Mouse (Mus musculus) adrenal gland, adult 8-10 months (tissue): ENCODE measurements around the gene St3gal4. TPM values are rescaled to one million over a fixed set of nuclear protein-coding genes. Genes with fewer than 3 reads are reported as not detected.
A peak's percentile ranks its signal among the peaks of the same experiment; 100 is the strongest.

Experiments
- DNase-seq: peaks from one replicate; pipeline ENCODE4 v3.0.0; 2022
- total RNA-seq, 4 experiments: library from RNA; stranded (reverse); gene quantifications; 2 replicates each; pipeline ENCODE4 v1.2.4; 2022

The St3gal4 gene
- total RNA-seq, 4 experiments from 2014 or later: 32.8 to 55.5 (median 44.3) TPM

DNA sequence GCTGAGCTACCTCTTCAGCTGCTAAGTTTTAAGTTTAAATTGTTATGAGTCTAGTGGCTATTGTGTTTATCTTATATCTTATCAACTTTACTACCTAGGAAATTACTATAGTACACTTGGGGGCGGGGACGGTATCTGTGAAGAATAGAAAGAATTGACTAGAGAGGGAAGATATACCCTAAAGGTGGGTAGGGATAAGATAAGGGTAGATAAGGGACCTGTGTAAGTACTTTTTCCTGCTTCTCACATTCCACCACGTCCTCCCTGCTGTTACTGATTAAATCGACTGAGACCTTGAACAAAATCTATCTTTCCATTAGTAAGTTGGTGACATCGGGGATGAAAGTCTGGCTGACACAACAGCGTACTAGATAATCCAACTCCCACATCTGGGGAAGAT is 70.6 kb downstream of the St3gal4 start:
- DNase-seq: no peak

DNA sequence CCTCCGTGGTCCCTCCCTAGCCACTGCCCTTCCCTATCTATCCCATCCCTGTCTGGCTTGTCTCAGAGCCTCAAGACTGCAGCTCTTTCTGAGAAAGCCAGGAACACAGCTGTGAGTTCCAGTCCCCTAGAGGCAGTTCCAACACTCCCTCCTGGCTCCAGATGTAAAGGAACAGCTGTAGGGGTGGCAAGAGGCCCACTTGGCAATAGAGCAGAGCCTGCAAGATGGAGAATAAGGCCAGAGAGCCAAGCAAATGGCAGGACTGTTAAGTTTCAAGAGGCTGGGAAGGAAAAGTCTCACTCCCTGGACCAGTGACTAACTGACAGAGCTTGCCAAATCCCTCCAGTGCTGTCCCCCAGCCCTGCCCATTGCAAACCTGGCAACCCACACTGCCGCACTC is 73.3 kb downstream of the St3gal4 start:
- DNase-seq: no peak

DNA sequence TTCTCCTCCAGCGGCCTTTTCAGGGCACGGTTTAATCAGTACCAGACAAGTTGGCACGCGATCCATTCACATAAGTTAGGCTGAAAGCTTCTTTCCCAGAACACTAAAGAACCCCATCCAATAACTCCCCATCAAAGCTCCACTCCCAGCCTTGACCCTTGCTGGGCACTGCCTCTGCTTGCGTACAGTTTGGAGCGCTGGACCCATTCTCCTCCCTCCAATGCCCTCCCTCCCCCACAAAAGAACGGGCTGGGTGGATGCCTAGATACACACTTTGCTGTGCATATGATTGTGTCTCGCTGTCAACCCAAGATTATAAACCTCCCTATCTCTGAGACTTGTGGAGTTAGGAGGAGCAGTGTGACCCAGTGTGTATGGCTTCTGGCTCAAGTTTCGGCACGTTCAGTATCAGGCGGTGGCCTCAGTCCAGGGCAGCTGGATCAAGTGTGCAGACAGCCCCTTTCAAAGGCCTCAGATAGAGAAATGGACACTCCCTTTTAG is 74.0 kb downstream of the St3gal4 start:
- peak; percentile 70 for DNase-seq

DNA sequence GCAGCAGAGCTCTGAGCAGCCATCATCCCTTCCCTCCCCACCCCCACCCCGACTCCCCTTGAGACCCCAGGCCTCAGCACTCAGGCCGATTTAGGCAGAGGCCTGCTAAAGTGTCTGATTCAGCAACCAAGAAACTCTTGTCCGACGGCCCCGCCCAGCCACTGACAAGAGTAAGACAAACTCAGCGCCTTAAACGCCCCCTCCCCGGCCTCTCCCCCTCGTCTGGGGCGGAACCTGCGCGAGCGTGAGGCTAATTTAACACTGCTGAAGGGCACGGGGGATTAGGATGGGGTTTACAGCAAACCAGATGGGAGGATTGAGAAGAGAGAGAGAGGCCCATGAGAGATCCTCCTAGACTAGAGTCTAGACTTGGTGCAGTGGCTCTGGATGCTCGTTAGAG is 74.6 kb downstream of the St3gal4 start:
- DNase-seq: no peak

DNA sequence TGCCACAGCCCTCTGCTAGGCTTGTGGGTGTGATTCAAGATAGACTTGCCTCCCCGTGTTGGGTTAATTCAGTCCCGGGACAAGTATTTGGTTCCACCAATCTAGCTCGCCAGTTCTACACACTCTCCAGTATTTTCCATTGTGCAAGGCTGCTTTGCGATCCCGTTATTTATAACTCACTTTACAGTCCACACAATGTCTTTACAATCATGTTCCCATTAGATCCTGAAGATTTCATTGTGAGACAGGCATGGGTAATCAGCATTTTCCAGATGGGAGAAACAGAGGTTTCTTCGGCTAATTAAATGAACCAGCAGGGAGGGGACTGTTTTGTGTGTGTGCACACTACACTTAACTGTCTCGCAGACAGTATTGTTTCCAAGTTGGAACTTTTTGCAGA is 75.4 kb downstream of the St3gal4 start:
- DNase-seq: no peak

DNA sequence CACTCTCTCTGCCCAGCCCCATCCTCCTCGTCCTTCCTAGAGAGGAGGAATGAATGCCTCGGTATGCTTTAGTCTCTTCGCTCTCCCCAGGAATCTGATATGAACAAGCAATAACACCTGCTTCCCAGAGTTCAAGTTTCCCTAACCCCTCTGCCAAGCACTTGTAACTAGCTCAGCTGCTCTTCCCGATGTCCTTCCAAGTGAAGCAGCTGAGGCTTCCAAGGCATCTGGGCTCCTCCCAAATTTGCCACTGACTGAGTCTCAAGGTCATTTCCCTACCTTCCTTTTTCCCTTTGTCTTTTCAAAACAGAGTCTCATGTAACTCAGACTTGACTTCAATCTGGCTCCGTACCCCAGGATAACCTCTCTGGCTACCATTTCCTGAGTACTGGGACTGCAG is 77.6 kb downstream of the St3gal4 start:
- no peak for DNase-seq

DNA sequence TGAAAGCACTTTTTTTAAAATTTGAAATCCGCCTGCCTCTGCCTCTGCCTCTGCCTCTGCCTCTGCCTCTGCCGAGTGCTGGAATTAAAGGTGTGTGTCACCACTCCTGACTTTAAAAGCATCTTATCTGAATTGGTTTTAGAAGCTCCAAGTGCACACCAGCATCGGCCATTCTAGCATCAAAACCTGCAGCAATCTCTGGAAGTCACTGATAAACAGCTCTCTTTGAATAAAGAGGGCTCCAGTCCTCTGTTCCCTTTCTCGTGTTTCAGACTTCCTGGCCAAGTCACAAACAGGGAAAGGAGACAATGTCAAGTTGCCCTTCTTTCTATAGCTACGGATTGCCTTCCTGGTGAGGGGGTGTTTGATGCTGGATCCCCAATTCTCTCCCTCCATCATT is 79.2 kb downstream of the St3gal4 start:
- DNase-seq: no peak

DNA sequence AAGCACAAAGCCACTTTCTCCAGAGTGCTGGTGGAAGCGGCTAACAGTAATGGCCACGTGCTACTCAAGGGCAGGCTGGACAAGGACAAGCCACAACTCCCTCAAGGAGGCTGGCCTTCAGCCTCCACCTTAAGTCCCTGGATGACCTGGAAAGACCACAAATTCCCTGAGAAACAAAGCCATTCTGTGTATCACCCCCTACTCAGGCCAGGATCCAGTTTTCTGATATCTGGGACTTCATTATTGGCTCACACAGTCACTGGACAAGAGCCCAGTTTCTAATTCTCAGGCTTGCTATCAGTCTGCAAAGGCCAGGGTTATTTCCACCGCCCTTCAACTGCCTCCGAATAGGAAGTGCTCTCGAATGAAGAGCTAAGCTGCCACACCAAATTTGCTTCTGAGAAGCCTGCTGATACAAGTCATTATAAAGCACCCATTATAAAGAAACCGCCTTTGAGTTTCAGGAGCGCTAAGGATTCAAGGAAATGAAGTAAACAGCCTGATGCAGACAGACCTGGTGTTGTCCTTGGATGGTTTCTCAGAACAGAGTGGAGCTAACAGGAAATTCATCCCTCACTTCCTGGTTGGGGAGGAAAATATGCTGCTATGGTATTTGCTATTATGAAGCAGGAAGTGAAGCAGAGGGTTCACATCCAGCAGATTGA is 80.0 kb downstream of the St3gal4 start:
- peak; percentile 74 for DNase-seq

DNA sequence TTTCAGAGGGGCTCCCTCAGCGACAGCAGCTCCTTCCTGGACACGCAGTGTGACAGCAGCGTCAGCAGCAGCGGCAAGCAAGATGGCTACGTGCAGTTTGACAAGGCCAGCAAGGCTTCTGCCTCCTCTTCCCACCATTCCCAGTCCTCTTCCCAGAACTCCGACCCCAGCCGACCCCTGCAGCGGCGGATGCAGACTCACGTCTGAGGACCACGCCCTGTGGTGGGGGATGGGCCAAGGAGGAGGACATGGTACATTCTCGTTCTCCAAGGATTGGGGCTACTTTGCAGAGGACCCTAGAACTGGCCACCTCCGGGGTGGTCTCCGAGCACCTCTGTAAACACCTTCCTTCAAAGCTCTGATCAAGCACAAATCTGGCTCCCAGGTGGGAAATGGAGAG is 84.0 kb downstream of the St3gal4 start:
- no peak for DNase-seq

DNA sequence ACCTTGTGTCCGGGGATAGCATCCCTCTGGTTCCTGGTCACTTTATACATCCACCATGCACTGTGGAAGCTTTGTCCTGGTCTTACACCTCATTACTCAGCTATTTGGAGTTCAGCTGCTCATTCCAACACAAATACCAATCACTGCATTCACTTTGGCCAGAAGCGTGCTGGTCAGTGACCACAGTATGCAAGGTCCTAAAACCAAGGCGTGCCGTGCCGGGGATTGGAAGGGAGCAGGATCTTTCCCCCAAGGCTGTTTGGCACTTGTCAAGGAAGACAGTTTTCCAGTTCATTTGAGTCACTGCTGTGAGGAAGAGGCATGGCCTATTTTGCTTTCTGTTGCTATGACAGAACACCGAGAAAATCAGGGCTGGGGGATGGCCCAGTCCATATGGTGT is 86.6 kb downstream of the St3gal4 start:
- DNase-seq: no peak

DNA sequence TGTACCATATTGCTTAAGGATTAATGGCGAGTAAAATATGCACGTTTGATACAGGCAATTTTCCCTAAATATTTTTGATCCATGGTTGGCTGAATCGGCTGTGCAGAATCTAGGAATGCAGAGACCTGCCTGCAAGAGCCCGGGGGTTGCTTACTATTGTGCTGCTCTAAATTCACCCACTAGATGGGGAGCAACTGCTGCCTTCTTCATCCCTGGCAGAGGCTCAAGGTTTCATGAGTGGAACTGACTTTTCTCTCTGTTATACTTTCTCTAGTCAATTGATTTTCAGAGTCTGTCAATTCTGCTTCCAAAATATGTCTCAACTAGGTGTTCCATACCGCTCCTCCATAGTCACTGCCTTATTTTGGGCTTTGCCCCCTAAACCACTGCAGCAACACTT is 88.2 kb downstream of the St3gal4 start:
- DNase-seq: no peak

DNA sequence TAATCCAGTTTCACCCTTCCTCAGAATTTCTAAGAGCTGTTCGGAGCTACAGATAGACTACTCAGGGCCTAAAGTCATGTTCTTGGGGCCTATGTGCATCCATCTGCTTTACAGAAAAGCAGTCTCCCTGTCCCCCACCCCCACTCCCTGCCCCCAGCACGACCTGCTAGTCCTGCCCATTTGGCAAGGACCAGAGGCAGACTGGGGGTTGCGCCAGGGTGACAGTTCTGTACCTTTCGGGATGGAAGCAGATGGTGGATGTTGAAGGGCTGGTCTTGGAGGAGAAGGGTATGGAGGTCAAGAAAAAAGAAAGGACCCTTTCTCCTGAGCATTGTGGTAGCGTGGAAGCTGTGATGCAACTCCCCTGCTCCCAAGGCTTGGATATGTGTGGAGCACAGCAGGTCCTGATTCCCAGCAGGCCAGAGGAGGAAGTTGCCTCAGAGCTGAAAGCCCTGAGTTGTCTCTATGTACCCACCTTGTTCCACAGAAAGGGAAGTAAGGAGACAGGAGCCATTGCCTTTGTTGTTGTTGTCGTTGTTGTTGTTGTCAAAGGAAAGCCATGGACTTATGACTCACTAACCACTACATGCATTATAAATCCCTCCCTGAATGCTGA is 91.6 kb downstream of the St3gal4 start:
- DNase-seq: no peak

DNA sequence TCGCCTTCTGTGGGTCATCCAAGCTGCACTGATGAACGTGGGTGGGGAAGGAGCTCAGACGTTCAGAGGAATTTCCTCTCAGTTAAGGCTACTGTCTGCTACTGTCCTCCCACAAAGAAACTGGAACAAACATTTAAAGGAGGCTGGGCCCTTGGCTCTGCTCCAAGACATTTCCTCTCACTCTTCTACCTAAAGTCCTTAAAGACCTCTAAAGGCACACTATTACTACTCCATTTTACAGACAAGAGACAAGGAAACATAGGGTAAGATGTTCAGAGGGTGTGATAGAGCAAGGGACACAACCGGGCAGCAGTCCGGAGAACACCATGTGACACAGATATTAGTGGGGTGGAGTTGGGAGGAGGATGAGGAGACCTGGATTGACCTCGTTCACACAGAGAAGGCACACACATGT is 92.2 kb downstream of the St3gal4 start:
- no peak for DNase-seq

DNA sequence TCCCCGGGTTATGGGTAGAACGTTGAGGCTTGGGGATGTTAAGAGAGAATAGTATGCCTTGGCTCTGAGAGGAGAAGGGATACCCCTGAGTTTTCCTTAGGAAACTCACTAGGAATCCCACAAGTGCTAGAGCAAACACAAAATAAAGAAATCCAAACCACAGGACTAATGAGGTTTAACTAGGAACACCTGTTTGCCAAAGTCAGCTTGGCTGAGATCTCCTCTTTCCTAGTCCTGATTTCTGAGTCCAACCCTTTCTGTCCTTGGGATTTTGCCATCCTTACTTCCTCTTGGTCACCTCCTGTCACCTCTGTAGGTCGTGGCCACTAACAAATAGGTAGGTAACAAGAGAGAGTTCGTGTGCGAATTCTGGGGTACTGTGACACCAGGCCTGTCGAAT is 92.8 kb downstream of the St3gal4 start:
- DNase-seq: no peak

DNA sequence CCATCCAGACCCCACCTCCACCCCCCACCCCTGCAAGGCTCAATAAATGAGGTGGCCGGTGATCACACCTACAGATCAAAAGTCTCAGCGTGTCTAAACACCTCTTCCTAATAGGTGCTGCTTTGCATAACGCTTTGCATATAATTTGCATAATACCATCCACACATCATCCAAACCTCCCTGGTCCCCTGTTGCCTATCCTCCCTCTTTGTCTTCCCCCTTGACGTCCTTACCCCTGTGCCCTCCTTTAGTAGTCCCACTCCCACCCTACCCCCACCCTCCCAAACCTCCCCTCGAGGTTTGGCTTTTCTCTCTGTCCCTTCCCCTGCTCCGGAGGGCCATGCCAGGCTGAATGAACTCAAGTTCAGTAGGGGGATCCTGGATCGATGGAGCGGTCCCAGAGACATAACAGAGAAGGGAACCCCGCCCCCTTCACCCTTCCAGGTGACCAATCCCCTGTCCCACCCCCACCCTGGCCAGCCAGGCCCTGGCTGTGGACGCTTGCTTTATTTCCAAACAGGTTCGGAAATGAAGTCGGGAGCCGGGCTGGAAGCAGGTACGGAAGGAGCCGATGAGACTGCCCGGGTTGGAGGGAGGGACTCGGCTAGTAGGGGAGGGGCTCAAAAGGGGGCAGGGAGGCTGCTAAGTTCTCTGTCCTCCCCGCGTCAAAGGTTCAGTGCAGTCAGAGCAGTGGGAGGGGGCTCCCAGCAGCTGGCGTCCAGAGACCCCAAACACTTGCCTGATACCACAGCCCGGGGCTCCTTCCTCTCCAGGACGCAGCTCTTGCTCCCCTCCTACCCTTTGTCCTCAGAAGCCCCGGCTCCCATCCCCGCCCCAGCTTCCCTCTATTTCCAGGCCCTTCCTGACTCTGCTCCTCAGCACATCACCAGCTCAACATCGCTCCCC is 94.2 kb downstream of the St3gal4 start:
- DNase-seq: no peak

DNA sequence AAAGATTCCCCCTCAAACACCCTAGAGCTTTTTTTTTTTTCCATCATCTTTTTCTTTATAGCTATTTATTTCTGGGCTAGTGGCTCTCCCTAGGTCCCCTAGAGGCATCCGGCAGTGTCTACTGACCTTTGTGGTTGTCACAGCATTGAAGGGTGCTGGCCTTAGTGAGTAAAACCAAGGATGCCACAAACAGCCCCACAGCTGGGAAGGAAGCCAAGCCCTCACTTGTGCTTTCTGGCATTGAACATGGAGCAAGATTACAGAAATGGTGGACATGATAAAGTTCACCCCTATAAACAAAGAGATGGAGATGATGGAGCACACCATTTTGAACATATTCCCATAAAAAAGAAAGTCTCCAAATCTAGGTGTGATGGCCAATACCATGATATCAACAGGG is 97.3 kb downstream of the St3gal4 start:
- no peak for DNase-seq

DNA sequence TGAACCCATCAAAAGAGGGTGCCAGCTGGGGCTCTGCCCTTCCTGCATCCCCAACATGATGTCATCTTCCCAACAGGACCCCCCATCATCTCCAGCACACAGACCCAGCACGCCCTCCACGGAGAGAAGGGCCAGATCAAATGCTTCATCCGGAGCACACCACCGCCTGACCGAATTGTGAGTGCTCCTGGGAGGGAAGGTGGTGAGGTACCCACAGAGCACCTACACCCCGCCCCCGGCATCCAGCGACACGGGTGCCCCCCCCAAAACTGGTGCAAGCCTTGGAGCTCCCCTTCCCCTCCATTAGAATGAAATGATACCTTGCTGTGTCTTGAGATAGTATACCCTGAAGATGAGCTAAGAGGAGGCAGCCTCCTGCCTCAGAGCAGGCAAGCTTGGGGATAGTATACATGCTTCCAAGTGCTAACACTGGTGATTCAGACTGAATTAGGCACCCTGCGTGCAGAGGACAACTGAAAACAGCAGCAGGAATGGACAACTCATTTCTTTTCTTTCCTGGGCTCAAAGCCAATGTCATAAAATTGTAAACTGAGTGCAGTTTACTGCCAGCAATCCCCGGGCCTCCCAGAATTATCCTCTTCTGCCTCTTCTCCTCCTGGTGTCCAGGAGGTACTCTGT is 98.9 kb downstream of the St3gal4 start:
- DNase-seq: no peak

DNA sequence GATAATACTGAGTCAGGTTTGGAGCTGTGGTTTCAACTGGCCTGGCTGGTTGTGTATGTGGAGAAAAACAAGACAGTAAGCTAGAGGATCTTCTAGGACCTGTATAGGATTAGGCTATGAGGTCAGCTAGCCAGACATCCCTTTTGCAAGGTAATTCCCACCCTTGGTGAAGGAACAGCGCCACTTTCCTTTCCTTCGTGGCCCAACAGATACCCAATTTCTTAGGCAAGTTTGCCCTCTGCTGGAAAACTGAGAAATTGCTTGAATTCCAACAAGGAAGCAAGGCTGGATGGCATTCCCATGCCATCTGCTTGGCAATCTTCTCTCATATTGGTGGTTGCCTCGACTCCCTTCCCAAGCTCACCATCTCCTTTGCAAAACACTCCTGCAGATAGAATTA is 99.7 kb downstream of the St3gal4 start:
- no peak for DNase-seq

DNA sequence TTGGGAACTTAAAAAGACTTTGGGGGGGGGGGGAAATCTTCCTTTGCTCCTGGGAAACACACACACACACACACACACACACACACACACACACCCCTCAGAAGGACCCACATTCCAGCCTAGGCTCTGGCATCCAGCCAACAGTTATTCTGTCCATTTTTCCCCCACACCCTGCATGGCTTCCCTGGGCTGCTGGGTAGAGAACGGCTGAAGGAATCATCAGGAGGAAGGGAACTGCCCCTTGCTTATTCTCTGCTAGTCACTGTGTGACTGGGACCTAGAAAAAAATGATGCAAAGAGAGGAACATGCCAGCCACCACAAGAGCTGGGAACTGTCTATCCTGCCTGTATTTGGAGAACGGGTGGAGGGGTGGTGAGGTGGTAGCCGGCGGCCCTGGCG is 101.0 kb downstream of the St3gal4 start:
- DNase-seq: no peak

DNA sequence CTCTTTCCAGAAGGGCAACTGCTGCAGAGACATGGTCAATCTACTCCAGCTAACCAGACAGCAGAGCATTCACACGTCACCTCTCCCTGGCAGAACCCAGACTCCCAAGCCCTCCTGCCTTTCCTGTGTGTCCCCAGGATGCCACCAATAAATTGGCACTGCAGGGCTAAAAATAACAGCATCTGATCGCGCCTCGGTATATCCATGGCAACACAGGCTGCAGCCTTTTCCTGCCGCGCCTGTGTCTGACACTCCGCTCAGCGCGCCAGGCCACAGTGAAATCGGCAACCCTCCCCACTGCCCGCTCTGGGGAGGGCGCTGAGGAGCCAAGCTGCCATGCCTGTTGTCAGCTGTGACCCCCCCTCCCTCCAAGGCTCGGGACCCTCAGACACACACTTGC is 101.5 kb downstream of the St3gal4 start:
- DNase-seq: no peak

DNA sequence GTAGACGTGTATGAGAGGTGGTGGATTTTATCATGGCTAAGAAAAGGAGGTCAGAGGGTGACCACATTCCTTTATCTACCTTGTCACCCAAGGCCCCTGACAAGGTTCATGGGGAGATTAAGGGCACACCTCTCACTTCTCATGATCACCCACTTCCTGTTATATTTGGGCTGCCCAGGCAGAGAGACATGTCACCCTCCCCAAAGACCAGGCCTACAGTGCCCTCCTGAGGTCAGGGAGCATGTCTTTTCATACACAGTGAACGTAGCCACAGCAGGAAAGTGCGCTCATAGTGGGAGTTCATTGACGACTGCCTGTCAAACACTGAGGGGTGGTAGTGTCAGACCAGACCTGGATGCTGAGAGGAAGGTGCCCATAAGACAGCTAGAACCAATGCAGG is 102.3 kb downstream of the St3gal4 start:
- DNase-seq: no peak

DNA sequence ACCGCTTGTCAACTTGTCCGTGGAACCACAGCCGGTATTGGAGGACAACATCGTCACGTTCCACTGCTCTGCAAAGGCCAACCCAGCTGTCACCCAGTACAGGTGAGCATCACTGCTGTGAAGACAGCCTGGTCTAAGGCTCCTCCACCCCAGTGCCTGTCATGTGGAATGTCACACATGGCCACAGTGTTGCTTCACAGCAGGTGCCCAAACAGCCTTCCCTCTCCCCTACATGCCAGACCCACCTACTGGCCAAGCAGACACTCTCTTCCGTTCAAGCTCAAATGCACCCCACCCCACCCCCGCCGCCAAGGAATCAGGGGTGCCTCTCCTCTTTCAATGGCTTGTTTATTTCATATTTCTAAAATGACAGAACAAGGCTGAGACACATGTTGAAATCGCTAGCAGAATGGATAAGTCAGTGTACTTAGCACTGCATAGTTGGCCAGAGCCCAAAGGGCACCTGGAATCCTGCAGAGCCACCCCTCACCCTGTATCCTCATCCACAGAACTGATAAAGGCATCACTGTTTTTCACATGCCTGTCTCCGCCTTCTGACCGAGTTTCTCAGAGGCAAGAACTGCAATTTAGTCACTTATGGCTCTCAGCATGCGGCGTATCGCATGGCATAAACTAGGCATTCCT is 111.2 kb downstream of the St3gal4 start:
- no peak for DNase-seq
